Comparison of ENCODE assay signal across 9 mouse cellular contexts in genomic region chr11:88594010-88594409, GRCm38 (mm10).
DNase-seq lines count a peak whose midpoint lies in the region; ATAC-seq and TF ChIP-seq lines count a peak whose summit lies in the region.
"Had no signal": no experiment of that assay in that cellular context is flagged by ENCODE, and none has a peak within 500 bp of the region (broad histone marks: within the 10 kb centered on the region; RNA-seq: fewer than 3 reads in every experiment).

No protein-coding gene starts in this region.

- no peak for ATAC-seq in midbrain, embryonic 12.5 days (ENCODE audit: low FRiP score, low read depth)
- ATAC-seq in midbrain, embryonic 15.5 days (replicated peaks), result no peak
- ATAC-seq in intestine, embryonic 15.5 days, result peak; percentile 34; the same call in 1 of the 2 replicates
- ATAC-seq in erythroid progenitor cell, adult 5-6 weeks (replicated peaks; ENCODE audit: low FRiP score, poor library complexity, severe bottlenecking), result no peak

- peaks cover 9% of the 10 kb centered on the region for H3K4me1 ChIP-seq in heart, adult 2 months (ENCODE audit: control insufficient read depth, insufficient read depth, low read length)
- H3K4me1 ChIP-seq in midbrain, embryonic 12.5 days, result peaks cover 65% of the 10 kb centered on the region
- H3K4me1 ChIP-seq in midbrain, embryonic 15.5 days, result peaks cover 39% of the 10 kb centered on the region
- H3K4me1 ChIP-seq in intestine, embryonic 15.5 days (replicated peaks), result peaks cover 28% of the 10 kb centered on the region

- no peak overlapping the region for H3K9ac ChIP-seq in heart, adult 2 months (ENCODE audit: low read depth, low read length)
- no peak overlapping the region for H3K9ac ChIP-seq in midbrain, embryonic 12.5 days (replicated peaks)
- H3K9ac ChIP-seq in midbrain, embryonic 15.5 days, result no peak overlapping the region
- H3K9ac ChIP-seq in intestine, embryonic 15.5 days, result no peak overlapping the region

- H3K4me2 ChIP-seq in midbrain, embryonic 12.5 days (replicated peaks), result no peak overlapping the region
- H3K4me2 ChIP-seq in midbrain, embryonic 15.5 days, result no peak overlapping the region
- no peak overlapping the region for H3K4me2 ChIP-seq in intestine, embryonic 15.5 days (replicated peaks)

- WGBS in heart, adult 2 months, result 37% methylated on average over 8 of the region's 8 CpGs
- 54% methylated on average over 7 of the region's 8 CpGs for WGBS in midbrain, embryonic 12.5 days
- WGBS in midbrain, embryonic 15.5 days, result 44% methylated on average over 8 of the region's 8 CpGs
- 14% methylated on average over 8 of the region's 8 CpGs for WGBS in intestine, embryonic 15.5 days

- no peak overlapping the region for H3K4me3 ChIP-seq in heart, adult 2 months
- no peak overlapping the region for H3K4me3 ChIP-seq in midbrain, embryonic 12.5 days
- no peak overlapping the region for H3K4me3 ChIP-seq in midbrain, embryonic 15.5 days
- no peak overlapping the region for H3K4me3 ChIP-seq in intestine, embryonic 15.5 days (replicated peaks)

- TF ChIP-seq CTCF in heart, adult 2 months (IDR thresholded peaks at IDR 0.05), result no peak

- no peaks in the 10 kb centered on the region for H3K79me2 ChIP-seq in heart, adult 2 months (replicated peaks; ENCODE audit: control insufficient read depth, insufficient read depth, low read length)

- TF ChIP-seq POLR2A in heart, adult 2 months (IDR thresholded peaks at IDR 0.05; ENCODE audit: insufficient read depth, low read depth, low read length), result no peak

- peak overlapping the region; percentile 51; the same call in 1 of the 2 replicates for H3K27ac ChIP-seq in heart, adult 2 months
- peak overlapping the region; percentile 30; the same call in 1 of the 2 replicates for H3K27ac ChIP-seq in midbrain, embryonic 12.5 days (replicated peaks)
- H3K27ac ChIP-seq in midbrain, embryonic 15.5 days, result no peak overlapping the region
- no peak overlapping the region for H3K27ac ChIP-seq in intestine, embryonic 15.5 days

- no peak for DNase-seq in heart, adult 2 months
- no peak for DNase-seq in heart, postnatal 14 days
- peak; percentile 74 for DNase-seq in yolk sac, embryonic 10.5 days (ENCODE audit: low spot score)
- no peak for DNase-seq in frontal cortex, postnatal 10 days (ENCODE audit: low spot score in 2 of 2)
- DNase-seq: gastrocnemius, postnatal 14 days had no signal

- no peak for TF ChIP-seq EP300 in heart, adult 2 months (IDR thresholded peaks at IDR 0.05; ENCODE audit: insufficient read depth, low read depth, low read length)

- no peaks in the 10 kb centered on the region for H3K9me3 ChIP-seq in midbrain, embryonic 12.5 days
- H3K9me3 ChIP-seq in midbrain, embryonic 15.5 days, result no peaks in the 10 kb centered on the region
- no peaks in the 10 kb centered on the region for H3K9me3 ChIP-seq in intestine, embryonic 15.5 days

- H3K36me3 ChIP-seq in heart, adult 2 months (ENCODE audit: control insufficient read depth, insufficient read depth, low read length), result 0 out of 2 replicates have a peak, but pooled peaks cover 2% of the 10 kb centered on the region
- peaks cover 9% of the 10 kb centered on the region for H3K36me3 ChIP-seq in midbrain, embryonic 12.5 days
- no peaks in the 10 kb centered on the region for H3K36me3 ChIP-seq in midbrain, embryonic 15.5 days (replicated peaks)
- H3K36me3 ChIP-seq in intestine, embryonic 15.5 days, result no peaks in the 10 kb centered on the region

- H3K27me3 ChIP-seq in heart, adult 2 months (ENCODE audit: control insufficient read depth, insufficient read depth, low read length), result no peaks in the 10 kb centered on the region
- no peaks in the 10 kb centered on the region for H3K27me3 ChIP-seq in midbrain, embryonic 12.5 days
- no peaks in the 10 kb centered on the region for H3K27me3 ChIP-seq in midbrain, embryonic 15.5 days (replicated peaks)
- H3K27me3 ChIP-seq in intestine, embryonic 15.5 days (replicated peaks), result no peaks in the 10 kb centered on the region

- intact Hi-C loops in heart, adult 2 months (cut with DNase I), result no loop called here
- intact Hi-C loops in heart, postnatal 14 days (cut with DNase I), result no loop called here

Comparison
In these comparisons a context has a peak if more than half of its experiments do, and no peak if none do; other contexts are left out.
1. H3K27ac ChIP-seq: peak in heart, adult 2 months (single experiment) and midbrain, embryonic 12.5 days (single experiment); none in midbrain, embryonic 15.5 days (single experiment) and intestine, embryonic 15.5 days (single experiment).